Mouse (Mus musculus) G1E (cell line): Measurements from ENCODE around the gene Lmbrd1. TPM values are rescaled to one million over a fixed set of nuclear protein-coding genes. Genes with fewer than 3 reads are reported as not detected.
A peak's percentile ranks its signal among the peaks of the same experiment; 100 is the strongest.

Experiments used
- ATAC-seq: 2 replicates; pipeline ENCODE4 v1.8.0; 2016; ENCODE audit warnings: mild to moderate bottlenecking; ENCODE audit not compliant: insufficient number of reproducible peaks, poor library complexity, low FRiP score, severe bottlenecking; ENCODE audit errors: extremely low read depth
- DNase-seq: peaks from one replicate; pipeline ENCODE4 v3.0.0; 2012; ENCODE audit warnings: low spot score
- H3K27me3 ChIP-seq: 2 replicates; pipeline ENCODE4 v1.6.1; 2012; ENCODE audit warnings: mild to moderate bottlenecking, low read length, inconsistent platforms; ENCODE audit not compliant: insufficient read depth
- H3K36me3 ChIP-seq: replicated peaks from 2 replicates; pipeline ENCODE3; 2012; ENCODE audit warnings: mild to moderate bottlenecking, inconsistent platforms
- H3K4me1 ChIP-seq: 2 replicates; pipeline ENCODE4 v1.6.1; 2012; ENCODE audit warnings: low read depth, low read length, inconsistent platforms, mixed read lengths; ENCODE audit not compliant: insufficient read depth
- H3K4me3 ChIP-seq: 2 replicates; pipeline ENCODE4 v1.5.1; 2012; ENCODE audit warnings: low read depth, mild to moderate bottlenecking, inconsistent platforms, low read length, moderate library complexity, mixed read lengths
- H3K9me3 ChIP-seq: replicated peaks from 2 replicates; pipeline ENCODE4 v1.6.1; 2012; ENCODE audit warnings: inconsistent platforms
- CTCF ChIP-seq: IDR thresholded peaks from 2 replicates; pipeline ENCODE4 v1.5.1; 2012; ENCODE audit warnings: low read depth, low read length, inconsistent platforms, mixed read lengths
- GATA1 ChIP-seq: IDR thresholded peaks from 2 replicates; pipeline ENCODE4 v1.6.1; 2012; ENCODE audit warnings: borderline replicate concordance, low read length, inconsistent platforms, mixed read lengths
- GATA2 ChIP-seq: IDR thresholded peaks from 2 replicates; pipeline ENCODE4 v1.6.1; 2012; ENCODE audit warnings: low read depth, low read length, inconsistent platforms, borderline replicate concordance
- POLR2AphosphoS5 ChIP-seq: IDR thresholded peaks from 2 replicates; pipeline ENCODE4 v1.6.1; 2012; ENCODE audit warnings: low read depth, low read length, inconsistent platforms; ENCODE audit not compliant: insufficient replicate concordance
- TAL1 ChIP-seq: conservative IDR thresholded peaks from 2 replicates; pipeline ENCODE4 v1.6.1; 2012; ENCODE audit warnings: low read depth, low read length, inconsistent platforms, mixed read lengths
- polyA plus RNA-seq: library from polyadenylated mRNA; stranded (reverse); fragments of >175 nt; gene quantifications from 2 replicates; pipeline ENCODE4 v1.2.3, GENCODE M21; 2012
- total RNA-seq, 2 experiments: library from RNA; stranded (forward) in 1 of 2; stranded (reverse) in 1 of 2; fragments of 200-1000 nt in 1 of 2; fragments of >200 nt in 1 of 2; fragmentation: Nextera tagmentation in 1 of 2; gene quantifications; 2 replicates each; pipeline ENCODE4 v1.2.3; 2014 to 2017

The Lmbrd1 gene
- total and polyA plus RNA-seq, 3 experiments: 5.9 to 139 (median 46.5) TPM

GRCm38 (mm10) chr1:24700241-24700640 is 21.8 kb downstream of the Lmbrd1 start:
- no peak for DNase-seq
- peaks cover 8% of the 10 kb centered on the region for H3K4me1 ChIP-seq
- no peak for ATAC-seq
- H3K4me3 ChIP-seq: no peak overlapping the region
- H3K36me3 ChIP-seq: peaks cover 52% of the 10 kb centered on the region
- no peak for TF ChIP-seq GATA2
- TF ChIP-seq GATA1: no peak
- no peak for TF ChIP-seq POLR2AphosphoS5
- no peak for TF ChIP-seq TAL1
- TF ChIP-seq CTCF: no peak
- H3K27me3 ChIP-seq: no peaks in the 10 kb centered on the region
- H3K9me3 ChIP-seq: no peaks in the 10 kb centered on the region

GRCm38 (mm10) chr1:24703821-24704220 is 25.4 kb downstream of the Lmbrd1 start:
- no peak for DNase-seq
- no peaks in the 10 kb centered on the region for H3K27me3 ChIP-seq
- H3K9me3 ChIP-seq: no peaks in the 10 kb centered on the region
- TF ChIP-seq GATA2 (no peak), POLR2AphosphoS5 (no peak), GATA1 (no peak), CTCF (no peak), TAL1 (no peak)
- H3K36me3 ChIP-seq: peaks cover 61% of the 10 kb centered on the region
- no peak for ATAC-seq
- no peak overlapping the region for H3K4me3 ChIP-seq
- H3K4me1 ChIP-seq: peaks cover 5% of the 10 kb centered on the region

DNA sequence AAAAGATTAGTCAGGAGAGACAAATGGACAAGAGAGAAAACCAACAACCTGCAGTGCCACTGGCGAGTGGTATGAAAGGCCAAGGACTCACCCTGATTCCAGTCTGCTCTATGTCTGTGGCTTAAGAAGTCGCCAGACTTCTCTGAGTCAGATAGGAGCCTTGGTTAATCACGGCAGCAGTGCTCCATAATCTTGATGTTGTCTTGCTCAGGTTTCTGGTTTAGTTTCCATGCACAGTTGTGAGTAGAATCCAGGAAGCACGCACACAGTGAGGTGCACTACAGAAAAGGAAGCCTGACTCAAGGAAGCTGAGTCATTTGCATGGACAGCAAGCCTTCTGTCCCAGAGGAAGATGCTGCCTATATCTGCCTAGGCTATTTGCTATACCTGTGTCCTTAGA is 37.9 kb downstream of the Lmbrd1 start:
- Histone ChIP-seq H3K4me3 (no peak overlapping the region), H3K9me3 (peaks cover 4% of the 10 kb centered on the region), H3K36me3 (peaks cover 64% of the 10 kb centered on the region), H3K4me1 (no peaks in the 10 kb centered on the region), H3K27me3 (no peaks in the 10 kb centered on the region)
- ATAC-seq: no peak
- no peak for DNase-seq
- TF ChIP-seq GATA2: no peak
- TF ChIP-seq POLR2AphosphoS5: no peak
- no peak for TF ChIP-seq TAL1
- no peak for TF ChIP-seq CTCF
- no peak for TF ChIP-seq GATA1

DNA sequence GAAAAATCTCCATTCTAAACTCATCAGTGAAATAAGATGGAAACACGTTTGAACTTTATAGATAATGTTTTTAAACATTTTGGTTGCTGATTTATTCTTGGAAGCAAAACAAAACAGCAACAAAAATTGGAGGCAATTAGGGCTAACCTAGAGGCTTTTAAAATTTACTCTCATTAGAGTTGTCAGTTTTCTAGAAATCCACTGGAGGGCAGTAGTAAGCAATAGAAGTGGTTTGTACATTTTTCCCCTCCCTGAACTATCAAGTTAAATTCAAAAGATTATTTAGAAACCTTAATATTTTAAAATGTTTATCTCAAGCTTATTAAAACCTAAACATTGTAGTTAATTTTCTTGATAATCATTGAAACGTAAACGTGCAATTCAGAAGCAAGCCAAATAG is 41.2 kb downstream of the Lmbrd1 start:
- DNase-seq (peak; percentile 4), ATAC-seq (peak; percentile 45; the same call in 1 of the 2 replicates)
- no peaks in the 10 kb centered on the region for H3K27me3 ChIP-seq
- TF ChIP-seq POLR2AphosphoS5: no peak
- TF ChIP-seq GATA1: no peak
- no peak for TF ChIP-seq CTCF
- no peak for TF ChIP-seq GATA2
- TF ChIP-seq TAL1: no peak
- H3K4me1 ChIP-seq: no peaks in the 10 kb centered on the region
- H3K36me3 ChIP-seq: peaks cover 41% of the 10 kb centered on the region
- H3K4me3 ChIP-seq: no peak overlapping the region
- H3K9me3 ChIP-seq: peaks cover 4% of the 10 kb centered on the region

- Histone ChIP-seq H3K4me3 (no peak overlapping the region), H3K36me3 (peaks cover 35% of the 10 kb centered on the region), H3K27me3 (no peaks in the 10 kb centered on the region), H3K4me1 (no peaks in the 10 kb centered on the region), H3K9me3 (peaks cover 4% of the 10 kb centered on the region)
- no peak for TF ChIP-seq CTCF
- TF ChIP-seq POLR2AphosphoS5: no peak
- TF ChIP-seq GATA1: no peak
- no peak for TF ChIP-seq GATA2
- no peak for TF ChIP-seq TAL1
- no peak for DNase-seq
- ATAC-seq: no peak
These were observed 41.8 kb downstream of the Lmbrd1 start for GRCm38 (mm10) chr1:24720209-24720608.

GRCm38 (mm10) chr1:24729784-24730183 is 51.4 kb downstream of the Lmbrd1 start:
- H3K4me1 ChIP-seq: no peaks in the 10 kb centered on the region
- peaks cover 55% of the 10 kb centered on the region for H3K36me3 ChIP-seq
- no peak for TF ChIP-seq CTCF
- TF ChIP-seq TAL1: no peak
- no peak for TF ChIP-seq GATA1
- TF ChIP-seq POLR2AphosphoS5: no peak
- no peak for TF ChIP-seq GATA2
- no peak overlapping the region for H3K4me3 ChIP-seq
- no peak for DNase-seq
- ATAC-seq: no peak
- no peaks in the 10 kb centered on the region for H3K27me3 ChIP-seq
- H3K9me3 ChIP-seq: no peaks in the 10 kb centered on the region

DNA sequence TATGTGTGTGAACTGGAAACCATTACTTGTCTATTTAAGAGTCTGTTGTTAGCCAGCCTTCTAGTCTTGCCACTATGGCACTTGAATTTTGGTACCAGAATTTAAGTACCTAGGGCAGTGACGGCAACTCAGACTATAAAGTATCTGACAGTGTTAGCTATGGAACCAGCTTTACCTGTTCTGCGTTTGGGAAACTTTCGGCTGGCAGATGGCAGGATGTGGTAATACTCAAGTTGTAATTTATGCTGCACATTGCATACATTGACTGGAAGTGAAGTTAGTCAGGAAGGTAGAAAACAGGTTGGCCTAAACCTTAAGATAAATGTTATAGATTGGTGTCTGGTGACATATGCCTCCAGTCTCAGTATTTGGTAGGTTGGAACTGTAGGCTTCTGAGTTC is 53.9 kb downstream of the Lmbrd1 start:
- H3K9me3 ChIP-seq: no peaks in the 10 kb centered on the region
- DNase-seq: no peak
- ATAC-seq: no peak
- H3K36me3 ChIP-seq: peaks cover 69% of the 10 kb centered on the region
- H3K4me3 ChIP-seq: no peak overlapping the region
- H3K27me3 ChIP-seq: no peaks in the 10 kb centered on the region
- TF ChIP-seq GATA1: no peak
- no peak for TF ChIP-seq TAL1
- no peak for TF ChIP-seq POLR2AphosphoS5
- TF ChIP-seq CTCF: no peak
- TF ChIP-seq GATA2: no peak
- H3K4me1 ChIP-seq: no peaks in the 10 kb centered on the region
